Mouse (Mus musculus): ENCODE measurements around the gene Tbxa2r.

Gene Tbxa2r

GRCm38 (mm10) chr10:81328386-81328785, at the start of gene Tbxa2r:
Tbxa2r (plus strand) TSS chr10:81328731.
- DNase-seq, result no peak

- DNase-seq, result no peak
Measured at GRCm38 (mm10) chr10:81279496-81279895, 49.0 kb upstream of the Tbxa2r start.

- no peak for DNase-seq
Measured at GRCm38 (mm10) chr10:81284189-81284588, 44.3 kb upstream of the Tbxa2r start.

- DNase-seq, result no peak
Measured at GRCm38 (mm10) chr10:81284719-81285118, 43.8 kb upstream of the Tbxa2r start.

GRCm38 (mm10) chr10:81285694-81286450, 42.7 kb upstream of the Tbxa2r start:
- peak; percentile 79 for DNase-seq

- no peak for DNase-seq
Measured at GRCm38 (mm10) chr10:81286586-81286985, 41.9 kb upstream of the Tbxa2r start.

- DNase-seq, result no peak
Measured at GRCm38 (mm10) chr10:81287513-81288157, 40.9 kb upstream of the Tbxa2r start.

GRCm38 (mm10) chr10:81288601-81289000, 39.9 kb upstream of the Tbxa2r start:
- no peak for DNase-seq

GRCm38 (mm10) chr10:81289278-81289677, 39.3 kb upstream of the Tbxa2r start:
- DNase-seq, result no peak

- no peak for DNase-seq
Measured at GRCm38 (mm10) chr10:81289811-81290210, 38.7 kb upstream of the Tbxa2r start.

- DNase-seq, result no peak
Measured at GRCm38 (mm10) chr10:81290698-81291460, 37.7 kb upstream of the Tbxa2r start.

- no peak for DNase-seq
Measured at GRCm38 (mm10) chr10:81291511-81292104, 36.9 kb upstream of the Tbxa2r start, which contains the start of gene Tjp3. Tjp3 (minus strand) TSS chr10:81291581.

- peak; percentile 100 for DNase-seq
Measured at GRCm38 (mm10) chr10:81292554-81293333, 35.8 kb upstream of the Tbxa2r start, which contains the start of gene Pip5k1c. Pip5k1c (plus strand) TSS chr10:81292963.

- DNase-seq, result no peak
Measured at GRCm38 (mm10) chr10:81293334-81294030, 35.0 kb upstream of the Tbxa2r start.

GRCm38 (mm10) chr10:81294442-81294841, 34.1 kb upstream of the Tbxa2r start:
- DNase-seq, result peak; percentile 85

- no peak for DNase-seq
Measured at GRCm38 (mm10) chr10:81295185-81295584, 33.3 kb upstream of the Tbxa2r start.

- no peak for DNase-seq
Measured at GRCm38 (mm10) chr10:81297246-81297645, 31.3 kb upstream of the Tbxa2r start.

GRCm38 (mm10) chr10:81297845-81298244, 30.7 kb upstream of the Tbxa2r start:
- no peak for DNase-seq

- no peak for DNase-seq
Measured at GRCm38 (mm10) chr10:81298369-81299100, 30.0 kb upstream of the Tbxa2r start.

- DNase-seq, result no peak
Measured at GRCm38 (mm10) chr10:81299585-81300351, 28.8 kb upstream of the Tbxa2r start.
